Mouse (Mus musculus) hindbrain, embryonic 11.5 days (tissue): ENCODE measurements around the gene Lrrc8b. TPM values are rescaled to one million over a fixed set of nuclear protein-coding genes. Genes with fewer than 3 reads are reported as not detected.

Experiments
- ATAC-seq: fragments of 200-750 bp; cut with Nextera tagmentation; 2 replicates; pipeline ENCODE4 v1.8.0; 2017; ENCODE audit warnings: mild to moderate bottlenecking, moderate TSS enrichment, moderate library complexity; ENCODE audit not compliant: low FRiP score
- DNase-seq: peaks from one replicate; pipeline ENCODE4 v3.0.0-alpha.2; 2015; ENCODE audit warnings: low spot score
- H3K27ac ChIP-seq: fragments of 300-500 bp; sonication (generic); 2 replicates; pipeline ENCODE4 v1.5.1; 2014; ENCODE audit warnings: mild to moderate bottlenecking, low read depth, low read length
- H3K27me3 ChIP-seq: fragments of 300-500 bp; sonication (generic); 2 replicates; pipeline ENCODE4 v1.6.1; 2014; ENCODE audit warnings: mild to moderate bottlenecking, low read length, moderate library complexity, mixed read lengths; ENCODE audit not compliant: control insufficient read depth, insufficient read depth
- H3K36me3 ChIP-seq: fragments of 300-500 bp; sonication (generic); 2 replicates; pipeline ENCODE4 v1.6.1; 2014; ENCODE audit warnings: mild to moderate bottlenecking, low read length, moderate library complexity, mixed read lengths; ENCODE audit not compliant: control insufficient read depth, insufficient read depth
- H3K4me1 ChIP-seq: fragments of 300-500 bp; sonication (generic); replicated peaks from 2 replicates; pipeline ENCODE4 v1.6.1; 2014; ENCODE audit warnings: low read length, mixed read lengths; ENCODE audit not compliant: control insufficient read depth, insufficient read depth
- H3K4me2 ChIP-seq: fragments of 300-500 bp; sonication (generic); replicated peaks from 2 replicates; pipeline ENCODE4 v1.6.1; 2014; ENCODE audit warnings: mild to moderate bottlenecking, low read depth, low read length
- H3K4me3 ChIP-seq: fragments of 300-500 bp; sonication (generic); 2 replicates; pipeline ENCODE4 v1.5.1; 2014; ENCODE audit warnings: low read depth, low read length
- H3K9ac ChIP-seq: fragments of 300-500 bp; sonication (generic); 2 replicates; pipeline ENCODE4 v1.6.1; 2014; ENCODE audit warnings: low read depth, low read length
- H3K9me3 ChIP-seq: fragments of 300-500 bp; sonication (generic); 2 replicates; pipeline ENCODE4 v1.6.1; 2016; ENCODE audit warnings: low read length; ENCODE audit not compliant: control insufficient read depth
- WGBS: fragments of 180-500 bp; shearing (Covaris S2); extraction: QIAGEN DNeasy Blood & Tissue Kit; methylation state at CpG from one replicate; pipeline ENCODE4 v1.1.7; 2014; 5-methylcytosine and 5-hydroxymethylcytosine counted together
- polyA plus RNA-seq: library from polyadenylated mRNA; unstranded; fragments of >200 nt; fragmentation: Nextera tagmentation; extraction: Ambion mirVana; gene quantifications from 2 replicates; pipeline ENCODE4 v1.2.1, GENCODE M21; 2014

The Lrrc8b gene
- polyA plus RNA-seq, 1 experiment from 2014 or later, result 10.5 TPM

DNA sequence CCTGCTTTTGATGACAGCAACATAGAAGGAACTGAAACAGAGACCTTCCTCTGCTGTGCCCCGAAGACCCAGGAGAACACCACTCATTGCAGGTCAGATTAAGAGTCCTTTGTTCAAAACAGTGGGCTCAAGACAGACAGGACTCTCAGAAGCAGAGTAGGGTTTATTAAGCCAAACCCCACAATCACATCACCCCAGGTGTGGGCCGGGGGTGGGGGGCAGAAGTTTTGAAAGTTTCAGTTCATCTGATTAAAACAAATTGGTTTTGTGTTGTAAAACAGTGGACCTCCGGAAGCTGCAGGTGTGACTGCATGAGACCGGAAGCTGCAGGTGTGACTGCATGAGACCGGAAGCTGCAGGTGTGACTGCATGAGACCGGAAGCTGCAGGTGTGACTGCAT, 14.0 kb upstream of the Lrrc8b start:
- H3K36me3 ChIP-seq, result no peaks in the 10 kb centered on the region
- H3K9ac ChIP-seq, result no peak overlapping the region
- no peak for DNase-seq
- H3K4me3 ChIP-seq, result no peak overlapping the region
- H3K27me3 ChIP-seq, result no peaks in the 10 kb centered on the region
- no peak for ATAC-seq
- no peak overlapping the region for H3K27ac ChIP-seq
- 87% methylated on average over 5 of the region's 6 CpGs for WGBS
- no peak overlapping the region for H3K4me2 ChIP-seq
- H3K4me1 ChIP-seq, result no peaks in the 10 kb centered on the region
- H3K9me3 ChIP-seq, result no peaks in the 10 kb centered on the region

- no peaks in the 10 kb centered on the region for H3K4me1 ChIP-seq
- no peak overlapping the region for H3K4me3 ChIP-seq
- H3K9ac ChIP-seq, result no peak overlapping the region
- DNase-seq (peak; percentile 85), ATAC-seq (no peak)
- no peaks in the 10 kb centered on the region for H3K9me3 ChIP-seq
- H3K27me3 ChIP-seq, result no peaks in the 10 kb centered on the region
- WGBS, result 13% methylated on average over 8 of the region's 8 CpGs
- H3K36me3 ChIP-seq, result no peaks in the 10 kb centered on the region
- no peak overlapping the region for H3K4me2 ChIP-seq
- H3K27ac ChIP-seq, result no peak overlapping the region
Measured at GRCm38 (mm10) chr5:105404961-105405360, 10.6 kb upstream of the Lrrc8b start.

DNA sequence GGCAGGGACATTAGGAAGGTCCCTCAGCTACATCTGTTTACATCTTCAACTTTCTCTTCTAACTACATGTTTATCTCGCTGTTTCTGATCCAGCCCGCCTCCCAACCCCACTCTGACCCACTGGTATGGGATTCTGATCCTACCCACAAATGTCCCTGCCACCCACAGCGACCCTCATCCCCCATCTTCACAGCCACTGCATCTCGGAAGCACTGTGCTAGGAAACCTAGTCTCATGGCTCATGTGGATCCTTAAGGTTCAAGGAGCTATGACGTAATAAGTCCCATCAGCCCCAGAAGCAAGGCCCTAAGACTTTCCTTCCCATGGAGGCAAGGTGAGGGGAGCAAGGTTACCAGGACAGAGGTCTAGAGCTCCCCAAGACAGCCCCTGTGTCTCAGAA, 7.9 kb upstream of the Lrrc8b start:
- Histone ChIP-seq H3K9me3 (no peaks in the 10 kb centered on the region), H3K4me3 (no peak overlapping the region), H3K36me3 (no peaks in the 10 kb centered on the region), H3K27me3 (no peaks in the 10 kb centered on the region), H3K27ac (no peak overlapping the region), H3K4me2 (no peak overlapping the region), H3K4me1 (no peaks in the 10 kb centered on the region), H3K9ac (no peak overlapping the region)
- WGBS, result 91% methylated on average over 5 of the region's 5 CpGs
- ATAC-seq, result no peak
- no peak for DNase-seq

GRCm38 (mm10) chr5:105409092-105409491, 6.5 kb upstream of the Lrrc8b start:
- no peaks in the 10 kb centered on the region for H3K36me3 ChIP-seq
- no peaks in the 10 kb centered on the region for H3K9me3 ChIP-seq
- H3K9ac ChIP-seq, result no peak overlapping the region
- no peak for DNase-seq
- ATAC-seq, result no peak
- no peak overlapping the region for H3K4me2 ChIP-seq
- H3K27me3 ChIP-seq, result no peaks in the 10 kb centered on the region
- no peaks in the 10 kb centered on the region for H3K4me1 ChIP-seq
- 91% methylated on average over 4 of the region's 4 CpGs for WGBS
- no peak overlapping the region for H3K27ac ChIP-seq
- H3K4me3 ChIP-seq, result no peak overlapping the region

- Histone ChIP-seq H3K27me3 (no peaks in the 10 kb centered on the region), H3K9ac (no peak overlapping the region), H3K4me1 (0 out of 2 replicates have a peak, but pooled peaks cover 2% of the 10 kb centered on the region), H3K27ac (no peak overlapping the region), H3K4me3 (no peak overlapping the region), H3K4me2 (no peak overlapping the region), H3K9me3 (no peaks in the 10 kb centered on the region), H3K36me3 (no peaks in the 10 kb centered on the region)
- 56% methylated on average over 6 of the region's 6 CpGs for WGBS
- ATAC-seq, result no peak
- no peak for DNase-seq
Measured at GRCm38 (mm10) chr5:105410521-105411293, 4.9 kb upstream of the Lrrc8b start.

DNA sequence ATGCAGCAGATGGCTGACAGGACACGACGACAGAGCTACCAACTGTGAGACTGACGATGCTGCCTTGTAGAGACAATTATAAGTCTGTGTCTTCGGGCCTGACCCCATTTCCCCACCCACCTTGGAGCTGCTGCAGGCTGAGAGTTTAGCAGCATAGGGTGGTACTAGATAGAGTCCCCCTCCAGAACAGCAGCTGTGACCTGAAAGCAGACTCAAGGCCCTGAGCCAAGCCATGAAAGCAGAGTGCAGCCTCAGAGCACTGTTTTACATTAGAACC, 4.3 kb upstream of the Lrrc8b start:
- no peaks in the 10 kb centered on the region for H3K9me3 ChIP-seq
- 56% methylated on average over 4 of the region's 4 CpGs for WGBS
- no peak overlapping the region for H3K27ac ChIP-seq
- ATAC-seq, result no peak
- H3K36me3 ChIP-seq, result no peaks in the 10 kb centered on the region
- DNase-seq, result no peak
- no peak overlapping the region for H3K4me3 ChIP-seq
- no peak overlapping the region for H3K4me2 ChIP-seq
- no peaks in the 10 kb centered on the region for H3K27me3 ChIP-seq
- 0 out of 2 replicates have a peak, but pooled peaks cover 2% of the 10 kb centered on the region for H3K4me1 ChIP-seq
- no peak overlapping the region for H3K9ac ChIP-seq

DNA sequence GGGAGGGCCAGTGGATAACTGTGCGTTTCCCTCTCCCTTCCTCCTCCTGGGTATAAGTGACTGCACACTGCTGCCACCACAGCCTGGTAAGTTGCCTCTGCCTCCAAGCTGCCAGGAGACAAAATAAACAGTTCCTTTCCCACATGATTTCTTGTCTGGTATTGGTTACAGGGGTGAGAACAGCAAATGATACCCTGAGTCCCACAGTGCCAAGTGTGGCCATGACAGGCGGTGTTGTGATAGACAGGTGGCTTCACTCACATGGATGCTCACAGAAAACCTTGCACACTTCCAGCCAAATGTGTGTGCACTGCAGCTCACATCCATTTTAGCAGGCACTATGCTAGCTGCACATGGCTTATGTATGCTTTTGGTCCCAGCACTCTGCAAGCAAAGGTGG, 3.8 kb upstream of the Lrrc8b start:
- no peaks in the 10 kb centered on the region for H3K9me3 ChIP-seq
- 0 out of 2 replicates have a peak, but pooled peaks cover 2% of the 10 kb centered on the region for H3K4me1 ChIP-seq
- DNase-seq (no peak), ATAC-seq (no peak)
- H3K9ac ChIP-seq, result no peak overlapping the region
- no peak overlapping the region for H3K4me3 ChIP-seq
- H3K27me3 ChIP-seq, result no peaks in the 10 kb centered on the region
- H3K27ac ChIP-seq, result no peak overlapping the region
- H3K4me2 ChIP-seq, result no peak overlapping the region
- H3K36me3 ChIP-seq, result no peaks in the 10 kb centered on the region
- 87% methylated on average over 2 of the region's 2 CpGs for WGBS

DNA sequence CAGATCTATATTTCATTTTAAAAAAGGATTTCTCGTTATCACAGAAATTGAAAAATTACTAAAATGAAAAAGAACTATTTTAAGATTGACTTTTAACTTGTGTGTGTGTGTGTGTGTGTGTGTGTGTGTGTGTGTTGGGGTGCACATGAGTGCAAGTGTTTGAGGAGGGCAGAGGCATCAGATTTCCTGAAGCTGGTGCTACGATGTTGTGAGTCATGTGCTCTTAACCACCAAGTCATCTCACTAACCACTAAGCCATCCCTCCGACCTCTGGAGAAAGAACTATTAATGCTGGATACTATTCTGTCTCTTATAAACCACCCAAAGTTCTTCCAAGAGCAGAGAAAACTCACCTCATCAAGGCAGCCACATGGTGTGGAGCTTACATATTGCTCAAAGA, 2.9 kb upstream of the Lrrc8b start:
- Histone ChIP-seq H3K27me3 (no peaks in the 10 kb centered on the region), H3K27ac (no peak overlapping the region), H3K4me3 (no peak overlapping the region), H3K36me3 (no peaks in the 10 kb centered on the region), H3K4me1 (0 out of 2 replicates have a peak, but pooled peaks cover 2% of the 10 kb centered on the region), H3K4me2 (no peak overlapping the region), H3K9me3 (no peaks in the 10 kb centered on the region), H3K9ac (no peak overlapping the region)
- no peak for ATAC-seq
- no peak for DNase-seq
- WGBS, result 89% methylated on average over 3 of the region's 3 CpGs

DNA sequence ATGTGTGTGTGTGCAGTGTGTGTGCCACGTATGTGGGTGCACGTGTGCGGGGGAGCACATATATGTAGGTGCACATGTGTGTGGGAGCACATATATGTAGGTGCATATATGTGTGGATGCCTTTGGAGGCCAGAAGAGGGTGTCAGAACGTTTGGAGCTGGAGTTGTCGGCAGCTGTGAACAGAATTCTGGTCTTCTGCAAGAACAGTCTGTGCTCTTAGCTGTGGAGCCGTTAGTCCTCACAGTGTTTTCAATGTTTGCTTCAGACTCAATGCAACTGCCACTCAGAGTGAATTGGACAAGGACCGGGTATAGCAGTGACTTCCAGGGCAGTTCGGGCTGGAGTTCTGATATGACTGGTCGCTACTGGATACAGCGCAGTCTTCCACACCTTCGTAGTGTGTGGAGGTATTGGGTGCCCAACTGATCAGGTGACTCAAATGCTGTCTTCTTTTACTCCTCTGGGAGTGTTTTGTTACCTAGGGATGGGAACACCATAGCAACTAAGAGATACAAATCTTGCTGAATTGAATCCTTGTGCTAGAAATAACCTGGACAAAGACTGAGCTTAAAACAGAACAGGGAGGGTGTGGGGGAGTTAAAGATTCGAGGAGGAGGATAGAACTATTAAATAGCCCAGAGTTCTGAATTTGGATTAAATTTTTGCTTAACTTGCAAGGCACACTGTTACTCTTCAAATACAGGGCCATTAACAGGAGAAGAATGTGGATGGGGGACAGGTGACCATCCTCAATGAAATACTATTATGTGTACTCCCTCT, 1.0 kb upstream of the Lrrc8b start:
- no peak overlapping the region for H3K9ac ChIP-seq
- no peaks in the 10 kb centered on the region for H3K36me3 ChIP-seq
- peak; percentile 12 for ATAC-seq
- no peaks in the 10 kb centered on the region for H3K9me3 ChIP-seq
- H3K4me3 ChIP-seq, result peak overlapping the region; percentile 85; the same call in 1 of the 2 replicates
- H3K4me1 ChIP-seq, result 0 out of 2 replicates have a peak, but pooled peaks cover 2% of the 10 kb centered on the region
- peak overlapping the region; percentile 93; the same call in 1 of the 2 replicates for H3K4me2 ChIP-seq
- no peak for DNase-seq
- no peaks in the 10 kb centered on the region for H3K27me3 ChIP-seq
- 81% methylated on average over 12 of the region's 12 CpGs for WGBS
- H3K27ac ChIP-seq, result no peak overlapping the region
